Mouse (Mus musculus) intestine, embryonic 14.5 days (tissue): ENCODE measurements around the gene Rcsd1. TPM values are rescaled to one million over a fixed set of nuclear protein-coding genes. Genes with fewer than 3 reads are reported as not detected.
"Not testable (repeated sequence)": the region's sequence is repeated elsewhere in the genome, so short reads cannot be mapped to it uniquely, and the experiment has no call there.

Source experiments
- ATAC-seq: fragments of 200-750 bp; cut with Nextera tagmentation; replicated peaks from 2 replicates; pipeline ENCODE4 v1.8.0; 2017; ENCODE audit warnings: low read depth, moderate number of reproducible peaks, moderate TSS enrichment, moderate library complexity; ENCODE audit not compliant: low FRiP score, low TSS enrichment
- DNase-seq: peaks from one replicate; pipeline ENCODE4 v3.0.0-alpha.2; 2018; ENCODE audit warnings: low spot score
- H3K27ac ChIP-seq: fragments of 300-500 bp; sonication (generic); 2 replicates; pipeline ENCODE4 v1.5.1; 2014; ENCODE audit warnings: low read depth, mild to moderate bottlenecking, control low read depth
- H3K27me3 ChIP-seq: fragments of 300-500 bp; sonication (generic); replicated peaks from 2 replicates; pipeline ENCODE4 v1.6.1; 2014; ENCODE audit warnings: low read length, control low read depth; ENCODE audit not compliant: control insufficient read depth, insufficient read depth
- H3K36me3 ChIP-seq: fragments of 300-500 bp; sonication (generic); 2 replicates; pipeline ENCODE4 v1.6.1; 2014; ENCODE audit warnings: low read length, control low read depth; ENCODE audit not compliant: control insufficient read depth, insufficient read depth
- H3K4me1 ChIP-seq: fragments of 300-500 bp; sonication (generic); replicated peaks from 2 replicates; pipeline ENCODE4 v1.6.1; 2014; ENCODE audit warnings: low read length, control low read depth, mixed read lengths; ENCODE audit not compliant: control insufficient read depth, insufficient read depth
- H3K4me2 ChIP-seq: fragments of 300-500 bp; sonication (generic); 2 replicates; pipeline ENCODE4 v1.6.1; 2014; ENCODE audit warnings: low read length
- H3K4me3 ChIP-seq: fragments of 300-500 bp; sonication (generic); 2 replicates; pipeline ENCODE4 v1.5.1; 2014; ENCODE audit warnings: low read depth, low read length, control low read depth, mixed read lengths
- H3K9ac ChIP-seq: fragments of 300-500 bp; sonication (generic); 2 replicates; pipeline ENCODE4 v1.6.1; 2014; ENCODE audit warnings: mild to moderate bottlenecking, low read length
- H3K9me3 ChIP-seq: fragments of 300-500 bp; sonication (generic); 2 replicates; pipeline ENCODE4 v1.6.1; 2016; ENCODE audit warnings: low read length, control low read depth; ENCODE audit not compliant: control insufficient read depth
- WGBS: fragments of 180-500 bp; shearing (Covaris S2); extraction: QIAGEN DNeasy Blood & Tissue Kit; methylation state at CpG from one replicate; pipeline ENCODE4 v1.1.7; 2014; 5-methylcytosine and 5-hydroxymethylcytosine counted together
- polyA plus RNA-seq: library from polyadenylated mRNA; unstranded; fragments of >200 nt; fragmentation: Nextera tagmentation; extraction: Ambion mirVana; gene quantifications from 2 replicates; pipeline ENCODE4 v1.2.1, GENCODE M21; 2014

The Rcsd1 gene
- polyA plus RNA-seq, 1 experiment from 2014 or later, result 29.1 TPM

GRCm38 (mm10) chr1:165689845-165690244 lies 19.7 kb downstream of the Rcsd1 start:
- Histone ChIP-seq H3K27me3 (no peaks in the 10 kb centered on the region), H3K9ac (no peak overlapping the region), H3K4me1 (peaks cover 49% of the 10 kb centered on the region), H3K4me2 (no peak overlapping the region), H3K4me3 (no peak overlapping the region), H3K9me3 (no peaks in the 10 kb centered on the region), H3K36me3 (no peaks in the 10 kb centered on the region), H3K27ac (no peak overlapping the region)
- DNase-seq (no peak), ATAC-seq (no peak)
- WGBS, result 67% methylated on average over 5 of the region's 5 CpGs

- DNase-seq (no peak), ATAC-seq (no peak)
- Histone ChIP-seq H3K27ac (no peak overlapping the region), H3K9me3 (no peaks in the 10 kb centered on the region), H3K4me2 (no peak overlapping the region), H3K4me3 (no peak overlapping the region), H3K9ac (no peak overlapping the region), H3K36me3 (no peaks in the 10 kb centered on the region), H3K27me3 (no peaks in the 10 kb centered on the region), H3K4me1 (peaks cover 37% of the 10 kb centered on the region)
- WGBS, result 89% methylated on average over 2 of the region's 2 CpGs
These were observed 21.7 kb downstream of the Rcsd1 start for GRCm38 (mm10) chr1:165687861-165688260.

DNA sequence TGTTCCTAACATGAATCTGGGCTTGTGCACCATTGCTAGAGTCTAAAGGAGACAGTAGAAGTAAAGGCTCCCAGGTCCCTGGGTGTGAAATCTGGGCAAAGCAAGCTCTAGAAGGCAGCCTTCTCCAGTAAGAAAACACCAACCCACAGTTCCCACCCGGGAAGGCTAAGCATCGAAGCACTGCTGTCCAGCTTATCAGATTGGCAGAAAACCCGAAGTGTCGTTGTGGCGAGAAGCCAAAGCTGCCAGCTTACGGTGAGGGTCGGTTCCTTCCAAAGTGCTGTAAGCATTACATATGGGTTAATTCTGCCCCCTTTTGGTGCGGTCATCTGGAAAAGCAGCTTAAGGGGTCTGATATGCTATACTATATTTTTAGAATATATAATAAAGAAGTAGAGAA lies 22.6 kb downstream of the Rcsd1 start:
- Histone ChIP-seq H3K4me1 (peaks cover 33% of the 10 kb centered on the region), H3K36me3 (no peaks in the 10 kb centered on the region), H3K9ac (no peak overlapping the region), H3K4me3 (no peak overlapping the region), H3K27ac (no peak overlapping the region), H3K9me3 (no peaks in the 10 kb centered on the region), H3K27me3 (no peaks in the 10 kb centered on the region), H3K4me2 (no peak overlapping the region)
- WGBS, result 64% methylated on average over 8 of the region's 8 CpGs
- DNase-seq (no peak), ATAC-seq (no peak)

GRCm38 (mm10) chr1:165686349-165686748 lies 23.2 kb downstream of the Rcsd1 start:
- no peak overlapping the region for H3K4me3 ChIP-seq
- no peak overlapping the region for H3K27ac ChIP-seq
- no peaks in the 10 kb centered on the region for H3K27me3 ChIP-seq
- ATAC-seq, result no peak
- H3K36me3 ChIP-seq, result no peaks in the 10 kb centered on the region
- 63% methylated on average over 6 of the region's 6 CpGs for WGBS
- H3K4me1 ChIP-seq, result peaks cover 28% of the 10 kb centered on the region
- no peaks in the 10 kb centered on the region for H3K9me3 ChIP-seq
- no peak overlapping the region for H3K4me2 ChIP-seq
- H3K9ac ChIP-seq, result no peak overlapping the region
- DNase-seq, result no peak

DNA sequence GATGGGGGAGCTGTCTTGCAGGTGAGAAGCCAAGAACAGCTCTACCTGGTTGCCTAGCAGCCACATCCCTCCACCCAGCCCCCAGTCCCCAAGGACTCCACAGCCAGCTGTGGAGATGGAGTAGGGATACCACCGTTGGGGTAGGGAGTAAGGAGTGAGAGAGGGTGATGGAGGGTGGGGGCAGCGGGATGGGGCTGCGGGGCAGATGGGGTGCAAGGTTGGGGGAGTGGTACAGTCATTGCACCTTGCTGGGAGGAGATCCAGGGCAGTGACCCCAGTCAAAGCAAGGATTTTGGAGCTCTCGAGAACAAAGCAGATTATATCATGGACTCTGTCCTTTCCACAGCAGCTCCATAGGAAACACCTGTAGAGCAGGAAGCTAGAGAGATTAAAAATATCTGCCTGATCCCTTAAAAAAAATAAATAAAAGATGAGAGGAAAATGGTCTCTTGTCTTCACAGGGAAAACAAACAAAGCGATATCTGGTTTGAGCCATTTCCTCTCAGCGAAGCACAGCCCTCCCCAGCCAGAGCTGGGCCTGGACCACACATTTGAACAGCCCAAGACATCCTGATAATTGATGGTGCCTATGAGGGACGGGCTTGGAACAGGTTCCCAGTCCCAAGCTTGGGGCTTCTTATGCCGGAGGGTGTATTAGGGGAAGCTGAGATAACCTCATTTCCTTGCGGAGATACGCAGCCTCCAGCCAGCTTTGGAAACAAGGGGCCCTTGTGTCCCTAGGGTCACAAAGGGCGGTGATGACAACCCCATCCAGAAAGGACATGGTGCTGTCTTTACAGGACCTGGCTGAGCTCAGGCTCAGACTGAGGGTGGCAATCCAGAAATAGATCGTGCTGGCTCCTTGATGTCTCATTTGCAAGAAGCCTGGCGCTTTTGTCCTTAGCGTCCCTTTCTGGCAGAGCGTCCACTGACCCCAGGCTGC lies 25.0 kb downstream of the Rcsd1 start:
- Histone ChIP-seq H3K9me3 (no peaks in the 10 kb centered on the region), H3K4me2 (no peak overlapping the region), H3K4me1 (peaks cover 12% of the 10 kb centered on the region), H3K36me3 (no peaks in the 10 kb centered on the region), H3K27me3 (no peaks in the 10 kb centered on the region), H3K9ac (no peak overlapping the region), H3K4me3 (no peak overlapping the region), H3K27ac (no peak overlapping the region)
- DNase-seq (no peak), ATAC-seq (no peak)
- WGBS, result 59% methylated on average over 15 of the region's 15 CpGs

DNA sequence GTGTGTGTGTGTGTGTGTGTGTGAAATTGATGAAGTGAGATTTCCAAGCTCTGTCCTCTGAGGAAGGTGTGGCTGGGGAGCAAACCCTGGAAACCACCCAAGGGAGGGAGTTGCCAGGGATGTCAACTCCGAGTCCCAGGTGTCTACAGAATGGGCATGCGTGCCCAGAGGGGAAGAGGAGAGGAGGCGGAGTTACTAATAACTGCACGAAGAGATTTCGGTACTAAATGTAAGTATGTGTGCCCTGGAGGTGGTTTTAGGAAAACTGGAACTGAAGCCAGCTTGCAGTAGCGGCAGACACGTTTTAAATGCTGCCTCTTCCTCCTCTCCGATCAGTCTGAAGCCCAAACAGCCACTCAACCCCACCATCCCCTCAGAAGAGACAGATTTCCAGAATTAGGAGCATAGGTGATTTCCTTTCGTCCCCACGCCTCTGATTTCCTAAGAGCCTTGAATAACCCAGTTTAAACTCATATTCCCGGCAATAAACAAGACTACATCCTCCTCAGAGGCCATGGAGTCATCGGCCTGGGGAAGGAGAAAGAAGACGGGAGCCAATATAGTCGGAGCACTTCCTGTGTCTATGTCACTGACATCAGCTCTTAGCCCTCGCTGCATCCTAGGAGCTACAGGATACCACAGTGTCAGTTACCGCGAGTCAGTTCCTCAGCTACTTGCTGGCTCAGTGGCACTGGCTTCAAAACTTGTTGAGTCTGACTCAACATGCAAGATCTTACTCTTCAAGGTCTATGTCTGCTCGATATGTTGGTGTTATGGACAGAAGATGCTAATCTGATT lies 27.3 kb downstream of the Rcsd1 start:
- no peak for ATAC-seq
- Histone ChIP-seq H3K4me3 (no peak overlapping the region), H3K27ac (no peak overlapping the region), H3K27me3 (no peaks in the 10 kb centered on the region), H3K4me1 (peaks cover 10% of the 10 kb centered on the region), H3K9me3 (no peaks in the 10 kb centered on the region), H3K4me2 (no peak overlapping the region), H3K9ac (no peak overlapping the region), H3K36me3 (peaks cover 6% of the 10 kb centered on the region; the same call in 1 of the 2 replicates)
- WGBS, result 76% methylated on average over 18 of the region's 18 CpGs
- DNase-seq, result no peak

GRCm38 (mm10) chr1:165681045-165681794 lies 28.3 kb downstream of the Rcsd1 start:
- no peak for DNase-seq

GRCm38 (mm10) chr1:165680086-165680485 lies 29.5 kb downstream of the Rcsd1 start:
- not testable (repeated sequence) for ATAC-seq

More at GRCm38 (mm10) chr1:165681045-165681794, 28.3 kb downstream of the Rcsd1 start:
- Histone ChIP-seq H3K4me2 (no peak overlapping the region), H3K4me3 (no peak overlapping the region), H3K9me3 (no peaks in the 10 kb centered on the region), H3K36me3 (peaks cover 6% of the 10 kb centered on the region; the same call in 1 of the 2 replicates), H3K9ac (no peak overlapping the region), H3K4me1 (peaks cover 10% of the 10 kb centered on the region), H3K27ac (no peak overlapping the region), H3K27me3 (no peaks in the 10 kb centered on the region)
- ATAC-seq, result no peak
- WGBS, result 71% methylated on average over 13 of the region's 13 CpGs

More at GRCm38 (mm10) chr1:165680086-165680485, 29.5 kb downstream of the Rcsd1 start:
- DNase-seq, H3K4me2 ChIP-seq, H3K9ac ChIP-seq, H3K36me3 ChIP-seq, H3K4me1 ChIP-seq, H3K9me3 ChIP-seq, H3K27me3 ChIP-seq, H3K4me3 ChIP-seq, H3K27ac ChIP-seq: not testable (repeated sequence)
